Mouse (Mus musculus): ENCODE results near the gene Slc27a5. TPM values are rescaled to one million over a fixed set of nuclear protein-coding genes. Genes with fewer than 3 reads are reported as not detected.

Gene Slc27a5
- polyA plus RNA-seq, 1 experiment from 2014 or later, result 0.37 TPM

- 87% methylated on average over 3 of the region's 3 CpGs for WGBS
These were observed 859 bp upstream of the Slc27a5 start, which contains the start of gene Trim28 for GRCm38 (mm10) chr7:12998851-12999250. Trim28 (plus strand) TSS chr7:12999114.

GRCm38 (mm10) chr7:12997230-12997629, 762 bp downstream of the Slc27a5 start:
- no peaks in the 10 kb centered on the region for H3K9me3 ChIP-seq (ENCODE audit: control insufficient read depth, low read length)
- 77% methylated on average over 5 of the region's 5 CpGs for WGBS
- no peaks in the 10 kb centered on the region for H3K36me3 ChIP-seq (ENCODE audit: control insufficient read depth, insufficient read depth, low read length)
- no peaks in the 10 kb centered on the region for H3K4me1 ChIP-seq (ENCODE audit: control insufficient read depth, insufficient read depth, low read length)
- H3K27ac ChIP-seq (ENCODE audit: low read depth, low read length), result no peak overlapping the region
- no peaks in the 10 kb centered on the region for H3K27me3 ChIP-seq (ENCODE audit: control insufficient read depth, insufficient read depth, low read length)
- H3K4me2 ChIP-seq (ENCODE audit: low read depth, low read length), result no peak overlapping the region
- H3K4me3 ChIP-seq (ENCODE audit: low read depth, low read length), result no peak overlapping the region
- ATAC-seq (ENCODE audit: low read depth), result no peak
- H3K9ac ChIP-seq (replicated peaks; ENCODE audit: low read depth, low read length), result no peak overlapping the region

More at GRCm38 (mm10) chr7:12998851-12999250, 859 bp upstream of the Slc27a5 start, which contains the start of gene Trim28:
- Histone ChIP-seq H3K9me3 (ENCODE audit: control insufficient read depth, low read length) (no peaks in the 10 kb centered on the region), H3K27ac (ENCODE audit: low read depth, low read length) (no peak within 1 kb of the TSS), H3K36me3 (ENCODE audit: control insufficient read depth, insufficient read depth, low read length) (no peaks in the 10 kb centered on the region), H3K4me1 (ENCODE audit: control insufficient read depth, insufficient read depth, low read length) (no peaks in the 10 kb centered on the region), H3K4me2 (ENCODE audit: low read depth, low read length) (no peak within 1 kb of the TSS), H3K9ac (replicated peaks; ENCODE audit: low read depth, low read length) (no peak within 1 kb of the TSS), H3K27me3 (ENCODE audit: control insufficient read depth, insufficient read depth, low read length) (no peaks in the 10 kb centered on the region), H3K4me3 (ENCODE audit: low read depth, low read length) (no peak within 1 kb of the TSS)
- no peak for ATAC-seq (ENCODE audit: low read depth)

GRCm38 (mm10) chr7:12995862-12996261, 2.1 kb downstream of the Slc27a5 start:
- no peaks in the 10 kb centered on the region for H3K9me3 ChIP-seq (ENCODE audit: control insufficient read depth, low read length)
- no peaks in the 10 kb centered on the region for H3K36me3 ChIP-seq (ENCODE audit: control insufficient read depth, insufficient read depth, low read length)
- no peak for ATAC-seq (ENCODE audit: low read depth)
- no peak overlapping the region for H3K27ac ChIP-seq (ENCODE audit: low read depth, low read length)
- H3K27me3 ChIP-seq (ENCODE audit: control insufficient read depth, insufficient read depth, low read length), result no peaks in the 10 kb centered on the region
- no peak overlapping the region for H3K9ac ChIP-seq (replicated peaks; ENCODE audit: low read depth, low read length)
- H3K4me3 ChIP-seq (ENCODE audit: low read depth, low read length), result no peak overlapping the region
- no peak overlapping the region for H3K4me2 ChIP-seq (ENCODE audit: low read depth, low read length)
- no peaks in the 10 kb centered on the region for H3K4me1 ChIP-seq (ENCODE audit: control insufficient read depth, insufficient read depth, low read length)

- ATAC-seq (ENCODE audit: low read depth), result no peak
These were observed 4.8 kb downstream of the Slc27a5 start for GRCm38 (mm10) chr7:12993148-12993547.

GRCm38 (mm10) chr7:12992222-12992621, 5.8 kb downstream of the Slc27a5 start:
- no peaks in the 10 kb centered on the region for H3K27me3 ChIP-seq (ENCODE audit: control insufficient read depth, insufficient read depth, low read length)
- H3K27ac ChIP-seq (ENCODE audit: low read depth, low read length), result no peak overlapping the region
- no peak overlapping the region for H3K4me2 ChIP-seq (ENCODE audit: low read depth, low read length)
- no peaks in the 10 kb centered on the region for H3K9me3 ChIP-seq (ENCODE audit: control insufficient read depth, low read length)
- no peaks in the 10 kb centered on the region for H3K4me1 ChIP-seq (ENCODE audit: control insufficient read depth, insufficient read depth, low read length)
- WGBS, result 8% methylated on average over 3 of the region's 3 CpGs
- H3K4me3 ChIP-seq (ENCODE audit: low read depth, low read length), result no peak overlapping the region
- H3K36me3 ChIP-seq (ENCODE audit: control insufficient read depth, insufficient read depth, low read length), result no peaks in the 10 kb centered on the region
- ATAC-seq (ENCODE audit: low read depth), result no peak
- no peak overlapping the region for H3K9ac ChIP-seq (replicated peaks; ENCODE audit: low read depth, low read length)

More at GRCm38 (mm10) chr7:12993148-12993547, 4.8 kb downstream of the Slc27a5 start:
- H3K4me3 ChIP-seq (ENCODE audit: low read depth, low read length), result no peak overlapping the region
- H3K9me3 ChIP-seq (ENCODE audit: control insufficient read depth, low read length), result no peaks in the 10 kb centered on the region
- H3K4me2 ChIP-seq (ENCODE audit: low read depth, low read length), result no peak overlapping the region
- no peaks in the 10 kb centered on the region for H3K36me3 ChIP-seq (ENCODE audit: control insufficient read depth, insufficient read depth, low read length)
- H3K4me1 ChIP-seq (ENCODE audit: control insufficient read depth, insufficient read depth, low read length), result no peaks in the 10 kb centered on the region
- H3K27ac ChIP-seq (ENCODE audit: low read depth, low read length), result no peak overlapping the region
- 93% methylated on average over 10 of the region's 10 CpGs for WGBS
- no peak overlapping the region for H3K9ac ChIP-seq (replicated peaks; ENCODE audit: low read depth, low read length)
- no peaks in the 10 kb centered on the region for H3K27me3 ChIP-seq (ENCODE audit: control insufficient read depth, insufficient read depth, low read length)

GRCm38 (mm10) chr7:12987409-12988189, 10.4 kb downstream of the Slc27a5 start:
- Histone ChIP-seq H3K4me2 (ENCODE audit: low read depth, low read length) (no peak overlapping the region), H3K36me3 (ENCODE audit: control insufficient read depth, insufficient read depth, low read length) (no peaks in the 10 kb centered on the region), H3K9me3 (ENCODE audit: control insufficient read depth, low read length) (no peaks in the 10 kb centered on the region), H3K4me3 (ENCODE audit: low read depth, low read length) (no peak overlapping the region), H3K4me1 (ENCODE audit: control insufficient read depth, insufficient read depth, low read length) (no peaks in the 10 kb centered on the region), H3K27me3 (ENCODE audit: control insufficient read depth, insufficient read depth, low read length) (no peaks in the 10 kb centered on the region), H3K27ac (ENCODE audit: low read depth, low read length) (no peak overlapping the region), H3K9ac (replicated peaks; ENCODE audit: low read depth, low read length) (no peak overlapping the region)
- WGBS, result 86% methylated on average over 8 of the region's 8 CpGs
- no peak for ATAC-seq (ENCODE audit: low read depth)

- no peak for ATAC-seq (ENCODE audit: low read depth)
- Histone ChIP-seq H3K27me3 (ENCODE audit: control insufficient read depth, insufficient read depth, low read length) (no peaks in the 10 kb centered on the region), H3K9me3 (ENCODE audit: control insufficient read depth, low read length) (no peaks in the 10 kb centered on the region), H3K4me3 (ENCODE audit: low read depth, low read length) (no peak overlapping the region), H3K36me3 (ENCODE audit: control insufficient read depth, insufficient read depth, low read length) (no peaks in the 10 kb centered on the region), H3K9ac (replicated peaks; ENCODE audit: low read depth, low read length) (no peak overlapping the region), H3K4me1 (ENCODE audit: control insufficient read depth, insufficient read depth, low read length) (no peaks in the 10 kb centered on the region), H3K4me2 (ENCODE audit: low read depth, low read length) (no peak overlapping the region), H3K27ac (ENCODE audit: low read depth, low read length) (no peak overlapping the region)
- WGBS, result 90% methylated on average over 8 of the region's 8 CpGs
These were observed 11.1 kb downstream of the Slc27a5 start for GRCm38 (mm10) chr7:12986906-12987305.

- Histone ChIP-seq H3K27me3 (ENCODE audit: control insufficient read depth, insufficient read depth, low read length) (no peaks in the 10 kb centered on the region), H3K4me2 (ENCODE audit: low read depth, low read length) (no peak overlapping the region), H3K4me3 (ENCODE audit: low read depth, low read length) (no peak overlapping the region), H3K4me1 (ENCODE audit: control insufficient read depth, insufficient read depth, low read length) (no peaks in the 10 kb centered on the region), H3K9me3 (ENCODE audit: control insufficient read depth, low read length) (no peaks in the 10 kb centered on the region), H3K27ac (ENCODE audit: low read depth, low read length) (no peak overlapping the region), H3K36me3 (ENCODE audit: control insufficient read depth, insufficient read depth, low read length) (no peaks in the 10 kb centered on the region), H3K9ac (replicated peaks; ENCODE audit: low read depth, low read length) (no peak overlapping the region)
- ATAC-seq (ENCODE audit: low read depth), result no peak
- 81% methylated on average over 1 of the region's 1 CpGs for WGBS
These were observed 12.3 kb downstream of the Slc27a5 start for GRCm38 (mm10) chr7:12985724-12986123.

- H3K36me3 ChIP-seq (ENCODE audit: control insufficient read depth, insufficient read depth, low read length), result no peaks in the 10 kb centered on the region
- H3K9ac ChIP-seq (replicated peaks; ENCODE audit: low read depth, low read length), result no peak overlapping the region
- no peak for ATAC-seq (ENCODE audit: low read depth)
- H3K9me3 ChIP-seq (ENCODE audit: control insufficient read depth, low read length), result no peaks in the 10 kb centered on the region
- H3K27me3 ChIP-seq (ENCODE audit: control insufficient read depth, insufficient read depth, low read length), result no peaks in the 10 kb centered on the region
- no peak overlapping the region for H3K27ac ChIP-seq (ENCODE audit: low read depth, low read length)
- H3K4me1 ChIP-seq (ENCODE audit: control insufficient read depth, insufficient read depth, low read length), result peaks cover 6% of the 10 kb centered on the region; the same call in 1 of the 2 replicates
- no peak overlapping the region for H3K4me3 ChIP-seq (ENCODE audit: low read depth, low read length)
- H3K4me2 ChIP-seq (ENCODE audit: low read depth, low read length), result no peak overlapping the region
- WGBS, result 88% methylated on average over 7 of the region's 7 CpGs
These were observed 17.7 kb downstream of the Slc27a5 start for GRCm38 (mm10) chr7:12980291-12980690.

Data from neural tube, embryonic 14.5 days (tissue).